Mouse (Mus musculus) kidney, embryonic 14.5 days (tissue): ENCODE results near the gene Ica1. TPM values are rescaled to one million over a fixed set of nuclear protein-coding genes. Genes with fewer than 3 reads are reported as not detected.

Experiments
- ATAC-seq: fragments of 200-750 bp; cut with Nextera tagmentation; 2 replicates; pipeline ENCODE4 v1.8.0; 2017; ENCODE audit warnings: moderate number of reproducible peaks, mild to moderate bottlenecking, moderate TSS enrichment, moderate library complexity; ENCODE audit not compliant: low FRiP score, low TSS enrichment
- H3K27ac ChIP-seq: fragments of 300-500 bp; sonication (generic); 2 replicates; pipeline ENCODE4 v1.5.1; 2014; ENCODE audit warnings: low read depth, mild to moderate bottlenecking, low read length, moderate library complexity, mixed read lengths
- H3K27me3 ChIP-seq: fragments of 300-500 bp; sonication (generic); 2 replicates; pipeline ENCODE4 v1.6.1; 2014; ENCODE audit warnings: mild to moderate bottlenecking, low read length; ENCODE audit not compliant: control insufficient read depth, insufficient read depth
- H3K36me3 ChIP-seq: fragments of 300-500 bp; sonication (generic); 2 replicates; pipeline ENCODE4 v1.6.1; 2014; ENCODE audit warnings: low read length, mixed read lengths; ENCODE audit not compliant: control insufficient read depth, insufficient read depth
- H3K4me1 ChIP-seq: fragments of 300-500 bp; sonication (generic); 2 replicates; pipeline ENCODE4 v1.6.1; 2014; ENCODE audit warnings: low read length, mixed read lengths; ENCODE audit not compliant: control insufficient read depth, insufficient read depth
- H3K4me2 ChIP-seq: fragments of 300-500 bp; sonication (generic); replicated peaks from 2 replicates; pipeline ENCODE4 v1.6.1; 2014; ENCODE audit warnings: low read depth, mild to moderate bottlenecking, low read length
- H3K4me3 ChIP-seq: fragments of 300-500 bp; sonication (generic); 2 replicates; pipeline ENCODE4 v1.5.1; 2014; ENCODE audit warnings: mild to moderate bottlenecking, low read length
- H3K9ac ChIP-seq: fragments of 300-500 bp; sonication (generic); 2 replicates; pipeline ENCODE4 v1.6.1; 2014; ENCODE audit warnings: low read depth, mild to moderate bottlenecking, low read length, moderate library complexity
- H3K9me3 ChIP-seq: fragments of 300-500 bp; sonication (generic); 2 replicates; pipeline ENCODE4 v1.6.1; 2016; ENCODE audit warnings: low read length; ENCODE audit not compliant: control insufficient read depth
- WGBS: fragments of 180-500 bp; shearing (Covaris S2); extraction: QIAGEN DNeasy Blood & Tissue Kit; methylation state at CpG from one replicate; pipeline ENCODE4 v1.1.7; 2014; 5-methylcytosine and 5-hydroxymethylcytosine counted together
- polyA plus RNA-seq: library from polyadenylated mRNA; unstranded; fragments of >200 nt; fragmentation: Nextera tagmentation; extraction: Ambion mirVana; gene quantifications from 2 replicates; pipeline ENCODE4 v1.2.1, GENCODE M21; 2014

The Ica1 gene
- polyA plus RNA-seq, 1 experiment from 2014 or later = 30.0 TPM

DNA sequence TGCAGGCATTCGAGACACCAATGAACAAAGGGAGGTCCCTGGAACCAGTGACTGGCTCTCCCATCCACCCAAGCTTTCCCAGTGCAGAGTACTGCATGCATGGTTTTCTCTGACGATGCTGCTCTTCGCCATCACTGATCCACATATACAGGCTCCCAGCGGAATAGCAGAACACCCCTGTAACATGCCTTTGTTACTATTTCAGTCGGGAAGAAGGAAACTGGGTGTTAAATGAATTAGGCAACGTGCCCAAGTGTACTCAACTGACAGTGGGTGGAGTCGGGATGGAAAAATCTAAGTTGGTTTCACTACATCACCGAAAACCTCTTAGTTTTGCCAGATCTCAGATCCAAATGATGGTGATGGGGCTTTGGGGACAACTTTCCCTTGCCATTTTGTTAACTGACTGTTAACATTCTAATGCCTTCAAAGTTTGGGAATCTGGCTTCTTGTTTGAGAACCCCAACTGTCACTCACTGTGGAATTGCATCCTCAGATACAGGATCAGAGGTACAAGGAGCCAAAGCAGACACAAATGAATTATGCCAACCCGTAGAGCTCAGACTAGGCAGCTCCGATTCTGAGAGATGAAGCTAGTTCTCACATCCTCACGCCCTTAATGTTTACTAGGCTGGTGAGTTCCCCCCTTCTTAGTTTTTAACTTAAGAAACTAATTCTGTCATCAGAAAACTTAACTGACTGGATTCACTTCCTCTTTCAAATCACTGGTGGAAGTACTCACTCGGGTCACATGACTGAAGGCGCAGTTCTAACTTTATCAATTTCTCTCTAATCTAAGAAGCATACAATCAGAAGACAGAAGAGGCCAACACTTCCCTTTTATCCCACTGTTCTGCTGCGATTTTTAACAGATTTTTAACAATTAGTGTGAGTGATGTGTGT is 91.4 kb downstream of the Ica1 start:
- no peak overlapping the region for H3K9ac ChIP-seq
- H3K9me3 ChIP-seq = no peaks in the 10 kb centered on the region
- H3K4me1 ChIP-seq = no peaks in the 10 kb centered on the region; the same call in 1 of the 2 replicates
- no peak overlapping the region for H3K27ac ChIP-seq
- no peak overlapping the region for H3K4me2 ChIP-seq
- H3K36me3 ChIP-seq = no peaks in the 10 kb centered on the region
- whole genome bisulfite sequencing = 85% methylated on average over 14 of the region's 14 CpGs
- no peaks in the 10 kb centered on the region for H3K27me3 ChIP-seq
- no peak overlapping the region for H3K4me3 ChIP-seq
- no peak for ATAC-seq

DNA sequence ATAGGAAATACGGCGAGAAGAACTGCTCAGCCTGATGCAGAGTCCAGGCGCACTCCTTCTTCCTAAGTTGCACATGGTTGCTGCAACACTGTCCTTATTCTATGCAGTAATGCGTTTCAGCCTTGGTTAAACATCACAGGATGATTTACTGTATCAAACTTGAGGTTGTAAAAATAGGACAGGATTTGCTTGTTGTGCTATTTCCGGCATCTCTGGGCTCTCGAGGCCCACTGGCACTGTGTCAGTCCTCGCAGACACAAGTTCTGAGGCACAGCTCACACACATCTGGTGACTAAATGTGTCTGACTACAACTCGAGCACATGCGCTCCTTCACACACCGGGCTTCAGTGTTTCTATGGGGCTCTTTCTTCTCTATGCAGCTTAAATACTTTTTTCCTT is 94.9 kb downstream of the Ica1 start:
- WGBS = 70% methylated on average over 10 of the region's 10 CpGs
- ATAC-seq = 0 out of 2 replicates have a peak, but pooled peaks have one; percentile 39
- H3K4me3 ChIP-seq = no peak overlapping the region

DNA sequence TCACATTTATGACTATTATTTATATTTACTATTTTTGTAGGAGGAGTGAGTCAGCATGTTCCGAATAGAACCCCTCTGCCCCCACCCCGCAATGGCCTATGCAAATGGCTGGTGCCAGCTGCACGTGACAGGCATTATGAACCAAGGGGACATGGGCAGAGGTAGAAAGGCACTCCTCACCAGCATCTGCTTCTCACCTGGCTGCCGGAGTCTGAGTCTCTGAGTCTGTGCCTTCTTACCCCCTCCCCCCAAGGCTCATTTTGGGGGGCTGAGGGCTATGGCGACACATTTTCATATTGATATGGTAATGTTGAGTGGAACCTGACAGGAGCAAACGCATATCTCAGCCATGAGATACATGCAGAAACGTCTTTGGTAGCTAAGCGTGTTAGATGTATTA is 97.4 kb downstream of the Ica1 start:
- Histone ChIP-seq H3K27ac (no peak overlapping the region), H3K4me2 (no peak overlapping the region), H3K9ac (no peak overlapping the region), H3K36me3 (no peaks in the 10 kb centered on the region), H3K27me3 (no peaks in the 10 kb centered on the region), H3K4me3 (no peak overlapping the region), H3K4me1 (no peaks in the 10 kb centered on the region; the same call in 1 of the 2 replicates), H3K9me3 (no peaks in the 10 kb centered on the region)
- no peak for ATAC-seq
- WGBS = 82% methylated on average over 8 of the region's 8 CpGs

More for the DNA sequence above, 94.9 kb downstream of the Ica1 start:
- Histone ChIP-seq H3K4me2 (no peak overlapping the region), H3K9me3 (no peaks in the 10 kb centered on the region), H3K9ac (no peak overlapping the region), H3K4me1 (no peaks in the 10 kb centered on the region; the same call in 1 of the 2 replicates), H3K36me3 (no peaks in the 10 kb centered on the region), H3K27me3 (no peaks in the 10 kb centered on the region), H3K27ac (no peak overlapping the region)

DNA sequence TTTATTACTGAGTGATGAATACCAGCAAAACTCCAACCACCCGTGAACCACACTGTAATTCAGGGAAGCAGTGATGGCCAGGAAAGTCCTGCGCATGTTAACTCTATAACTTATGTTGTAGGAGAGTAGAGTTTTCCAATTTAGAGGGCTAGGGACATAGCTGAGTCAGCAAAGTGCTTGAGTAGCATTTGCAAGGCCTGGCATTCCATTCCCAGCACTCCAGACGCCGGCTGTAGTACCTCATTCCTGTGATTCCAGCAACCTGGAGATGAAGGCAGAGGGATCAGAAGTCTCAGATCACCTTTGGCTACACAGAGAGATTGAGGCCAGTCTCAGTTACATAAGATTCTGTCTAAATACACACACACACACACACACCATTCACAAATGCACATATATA is 105.3 kb downstream of the Ica1 start:
- Histone ChIP-seq H3K27ac (no peak overlapping the region), H3K9me3 (no peaks in the 10 kb centered on the region), H3K4me1 (no peaks in the 10 kb centered on the region), H3K27me3 (no peaks in the 10 kb centered on the region), H3K36me3 (no peaks in the 10 kb centered on the region), H3K9ac (no peak overlapping the region), H3K4me3 (no peak overlapping the region), H3K4me2 (no peak overlapping the region)
- WGBS = 85% methylated on average over 4 of the region's 4 CpGs
- no peak for ATAC-seq

DNA sequence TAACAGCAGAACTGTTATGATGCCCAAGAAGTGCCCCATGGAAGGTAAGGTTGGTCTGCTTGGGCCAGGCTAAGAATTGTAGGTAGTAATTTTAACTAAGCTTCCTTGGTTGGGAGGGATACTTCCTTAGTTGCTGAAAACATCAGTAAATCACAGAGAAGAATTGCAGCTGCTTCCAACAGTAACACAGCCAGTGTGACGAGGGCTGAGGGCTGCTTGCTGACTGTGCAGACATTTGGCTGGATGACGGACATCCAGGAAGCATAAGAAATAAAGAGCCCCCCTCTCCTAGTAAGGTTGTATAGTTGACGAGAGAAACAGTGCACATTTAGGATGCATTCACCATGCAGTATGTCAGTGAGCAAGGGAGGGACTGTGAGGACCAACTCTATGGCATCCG is 108.9 kb downstream of the Ica1 start:
- no peak overlapping the region for H3K27ac ChIP-seq
- 44% methylated on average over 4 of the region's 4 CpGs for WGBS
- H3K4me2 ChIP-seq = no peak overlapping the region
- no peak overlapping the region for H3K9ac ChIP-seq
- H3K9me3 ChIP-seq = no peaks in the 10 kb centered on the region
- ATAC-seq = peak; percentile 76
- H3K36me3 ChIP-seq = no peaks in the 10 kb centered on the region
- H3K4me1 ChIP-seq = no peaks in the 10 kb centered on the region
- no peak overlapping the region for H3K4me3 ChIP-seq
- H3K27me3 ChIP-seq = no peaks in the 10 kb centered on the region

DNA sequence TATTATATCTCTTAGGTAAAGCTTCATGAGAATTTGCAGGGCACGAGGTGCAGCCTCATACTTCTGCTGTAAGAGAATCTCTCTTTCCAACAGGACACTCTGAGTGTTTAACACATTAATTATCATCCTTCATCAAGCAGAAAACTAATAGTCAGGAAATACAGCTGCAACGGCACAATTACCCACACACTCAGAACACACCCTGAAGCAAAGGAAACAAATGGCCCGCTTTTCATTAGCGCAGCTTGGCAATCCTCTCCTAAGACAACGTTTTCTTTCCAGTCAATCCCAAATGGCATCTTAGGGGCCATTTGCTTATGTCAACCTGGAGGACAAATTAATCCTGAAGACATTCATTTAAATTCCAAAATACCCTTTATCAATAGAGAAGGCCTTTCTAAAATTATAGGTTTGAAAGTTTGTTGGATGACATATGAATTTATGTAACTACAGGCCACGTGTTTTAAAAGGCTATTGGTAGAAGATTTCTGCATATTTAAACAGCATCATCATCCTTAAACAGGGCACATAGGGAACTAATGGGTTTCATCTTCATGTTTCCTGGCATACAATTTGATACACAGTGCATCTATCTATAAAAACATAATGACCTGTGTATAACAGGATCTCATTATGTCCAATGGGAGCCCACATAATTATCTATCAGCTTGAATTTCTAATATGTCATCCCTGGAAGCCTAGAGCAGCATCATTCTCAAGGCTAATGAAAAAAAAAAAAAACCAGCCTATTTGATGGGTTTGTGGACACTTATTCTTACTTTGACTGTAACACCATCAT is 110.1 kb downstream of the Ica1 start:
- H3K27ac ChIP-seq = no peak overlapping the region
- no peaks in the 10 kb centered on the region for H3K9me3 ChIP-seq
- H3K36me3 ChIP-seq = no peaks in the 10 kb centered on the region
- WGBS = 50% methylated on average over 6 of the region's 6 CpGs
- H3K4me1 ChIP-seq = no peaks in the 10 kb centered on the region
- no peak for ATAC-seq
- no peak overlapping the region for H3K4me3 ChIP-seq
- H3K9ac ChIP-seq = no peak overlapping the region
- H3K4me2 ChIP-seq = no peak overlapping the region
- no peaks in the 10 kb centered on the region for H3K27me3 ChIP-seq

DNA sequence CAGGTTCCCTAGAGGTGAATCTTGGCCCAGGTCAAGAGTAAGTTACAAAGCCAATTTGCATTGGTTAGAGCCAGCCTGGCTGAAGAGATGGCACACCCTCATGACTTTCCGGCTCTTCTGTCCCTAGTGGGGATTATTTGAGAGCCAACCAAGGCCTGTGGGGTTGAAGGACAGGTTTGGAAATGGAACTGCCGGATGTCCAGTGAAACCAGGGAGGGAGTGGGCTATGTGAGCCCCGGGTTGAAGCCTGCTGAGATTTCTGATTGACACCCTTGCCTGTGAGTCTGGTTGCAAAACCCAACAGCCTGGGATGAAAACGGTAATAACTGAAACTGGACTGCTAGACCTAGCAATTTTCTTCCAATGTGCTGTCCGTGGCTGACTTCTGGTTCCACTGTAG is 112.5 kb downstream of the Ica1 start:
- Histone ChIP-seq H3K9me3 (no peaks in the 10 kb centered on the region), H3K9ac (no peak overlapping the region), H3K27ac (no peak overlapping the region), H3K27me3 (no peaks in the 10 kb centered on the region), H3K36me3 (no peaks in the 10 kb centered on the region), H3K4me2 (no peak overlapping the region), H3K4me3 (no peak overlapping the region), H3K4me1 (no peaks in the 10 kb centered on the region; the same call in 1 of the 2 replicates)
- ATAC-seq = no peak
- 94% methylated on average over 5 of the region's 5 CpGs for WGBS

DNA sequence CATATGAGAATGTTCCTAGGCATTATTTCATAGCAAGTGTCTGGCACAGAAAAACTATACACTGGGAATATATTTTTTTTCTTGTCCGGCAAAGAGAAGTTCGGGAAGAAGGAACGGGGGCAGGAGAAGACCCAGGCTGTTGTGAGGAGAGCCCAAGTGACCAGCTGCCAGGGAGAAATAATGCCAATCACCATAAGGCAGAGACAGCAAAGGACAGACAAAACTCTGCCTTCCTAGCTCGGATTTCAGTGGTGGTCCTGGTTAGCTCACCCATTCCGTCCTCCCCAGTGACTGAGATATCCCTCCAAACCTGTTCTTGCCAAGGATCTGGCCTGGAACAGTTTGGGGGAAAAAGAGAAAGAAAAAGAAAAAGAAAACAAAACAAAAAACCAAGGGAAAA is 113.3 kb downstream of the Ica1 start:
- WGBS = 84% methylated on average over 5 of the region's 5 CpGs
- no peaks in the 10 kb centered on the region for H3K27me3 ChIP-seq
- no peak overlapping the region for H3K4me3 ChIP-seq
- no peak overlapping the region for H3K27ac ChIP-seq
- H3K9me3 ChIP-seq = no peaks in the 10 kb centered on the region
- H3K4me2 ChIP-seq = no peak overlapping the region
- no peaks in the 10 kb centered on the region; the same call in 1 of the 2 replicates for H3K4me1 ChIP-seq
- ATAC-seq = no peak
- H3K9ac ChIP-seq = no peak overlapping the region
- no peaks in the 10 kb centered on the region for H3K36me3 ChIP-seq
